29 mouse cellular contexts compared by ENCODE assay signal in genomic region chr6:14915066-14915465, GRCm38 (mm10).
"Had no signal": no experiment of that assay in that cellular context is flagged by ENCODE, and none has a peak within 500 bp of the region (broad histone marks: within the 10 kb centered on the region; RNA-seq: fewer than 3 reads in every experiment).

No protein-coding gene starts in this region.

- ATAC-seq: forebrain, embryonic 13.5 days; forebrain, embryonic 14.5 days; forebrain, embryonic 15.5 days; forebrain, embryonic 16.5 days; forebrain, postnatal 0 days had no signal

- H3K36me3 ChIP-seq: embryonic facial prominence, embryonic 12.5 days; embryonic facial prominence, embryonic 13.5 days; embryonic facial prominence, embryonic 15.5 days; forebrain, embryonic 10.5 days; forebrain, embryonic 12.5 days; forebrain, embryonic 15.5 days had no signal

- DNase-seq: cerebellum, adult 18-20 months; cerebellum, adult 2 months; cerebellum, adult 8-10 months; cerebellum, adult 9-10 months; cerebellum, adult 9-11 months; cerebellum, postnatal 10 days; cerebellum, postnatal 14 days; cerebellum, postnatal 25 days; cerebellum, postnatal 36 days; embryo, embryonic 11 days; forebrain, postnatal 0 days; gastrocnemius, adult 2 months; gastrocnemius, postnatal 10 days; gastrocnemius, postnatal 14 days; gastrocnemius, postnatal 25 days; gastrocnemius, postnatal 36 days; heart, adult 11 months; heart, adult 18-20 months; heart, adult 2 months had no signal

- H3K4me1 ChIP-seq: embryonic facial prominence, embryonic 12.5 days; embryonic facial prominence, embryonic 13.5 days; embryonic facial prominence, embryonic 15.5 days; forebrain, embryonic 10.5 days; forebrain, embryonic 12.5 days; forebrain, embryonic 13.5 days; forebrain, embryonic 15.5 days had no signal

- H3K4me2 ChIP-seq: embryonic facial prominence, embryonic 12.5 days; embryonic facial prominence, embryonic 13.5 days; embryonic facial prominence, embryonic 15.5 days; forebrain, embryonic 12.5 days; forebrain, embryonic 13.5 days; forebrain, embryonic 15.5 days had no signal

- H3K9ac ChIP-seq: embryonic facial prominence, embryonic 12.5 days; embryonic facial prominence, embryonic 13.5 days; embryonic facial prominence, embryonic 15.5 days; forebrain, embryonic 12.5 days; forebrain, embryonic 13.5 days; forebrain, embryonic 15.5 days; forebrain, postnatal 0 days had no signal

- H3K27ac ChIP-seq: embryonic facial prominence, embryonic 12.5 days; embryonic facial prominence, embryonic 13.5 days; embryonic facial prominence, embryonic 15.5 days; forebrain, embryonic 10.5 days; forebrain, embryonic 12.5 days; forebrain, embryonic 13.5 days; forebrain, embryonic 15.5 days; gastrocnemius, adult 2 months; heart, adult 2 months had no signal

- H3K4me3 ChIP-seq: embryonic facial prominence, embryonic 12.5 days; embryonic facial prominence, embryonic 13.5 days; embryonic facial prominence, embryonic 15.5 days; erythroblast, embryonic 14.5 days; forebrain, embryonic 10.5 days; forebrain, embryonic 12.5 days; forebrain, embryonic 13.5 days; forebrain, embryonic 15.5 days; gastrocnemius, adult 2 months; heart, adult 2 months had no signal

- H3K9me3 ChIP-seq: embryonic facial prominence, embryonic 12.5 days; embryonic facial prominence, embryonic 13.5 days; embryonic facial prominence, embryonic 15.5 days; forebrain, embryonic 10.5 days; forebrain, embryonic 12.5 days; forebrain, embryonic 13.5 days; forebrain, embryonic 15.5 days had no signal

- H3K27me3 ChIP-seq: embryonic facial prominence, embryonic 12.5 days; embryonic facial prominence, embryonic 13.5 days; embryonic facial prominence, embryonic 15.5 days; forebrain, embryonic 12.5 days; forebrain, embryonic 13.5 days; forebrain, embryonic 15.5 days had no signal
